Mouse (Mus musculus): ENCODE results near the gene Ano4. TPM values are rescaled to one million over a fixed set of nuclear protein-coding genes. Genes with fewer than 3 reads are reported as not detected.

Gene Ano4
- total and polyA plus RNA-seq, 2 experiments from 2014 or later, result 3.2 to 3.8 TPM

- no peak for DNase-seq (ENCODE audit: low spot score)
- H3K27ac ChIP-seq (ENCODE audit: low read depth), result no peak overlapping the region
- no peaks in the 10 kb centered on the region for H3K27me3 ChIP-seq (ENCODE audit: control insufficient read depth, insufficient read depth, low read length)
- 59% methylated on average over 4 of the region's 4 CpGs for WGBS
- no peaks in the 10 kb centered on the region for H3K4me1 ChIP-seq (ENCODE audit: control insufficient read depth, insufficient read depth)
- ATAC-seq (ENCODE audit: insufficient read depth, low read depth), result no peak
- H3K9me3 ChIP-seq (replicated peaks; ENCODE audit: control insufficient read depth, low read length), result no peaks in the 10 kb centered on the region
- TF ChIP-seq CTCF (IDR thresholded peaks at IDR 0.05; ENCODE audit: low read depth) (no peak), EP300 (IDR thresholded peaks at IDR 0.05; ENCODE audit: low read depth) (no peak)
- H3K4me2 ChIP-seq (ENCODE audit: low read depth, low read length), result no peak overlapping the region
- no peaks in the 10 kb centered on the region for H3K36me3 ChIP-seq (replicated peaks; ENCODE audit: control insufficient read depth, insufficient read depth, low read length)
- H3K4me3 ChIP-seq (ENCODE audit: low read depth, low read length), result no peak overlapping the region
- H3K9ac ChIP-seq (replicated peaks; ENCODE audit: low read depth, low read length), result no peak overlapping the region
Measured at GRCm38 (mm10) chr10:88979451-88979850, 365.1 kb downstream of the Ano4 start.

- WGBS, result 78% methylated on average over 6 of the region's 6 CpGs
- TF ChIP-seq EP300 (IDR thresholded peaks at IDR 0.05; ENCODE audit: low read depth), result no peak
- TF ChIP-seq CTCF (IDR thresholded peaks at IDR 0.05; ENCODE audit: low read depth), result no peak
- no peaks in the 10 kb centered on the region for H3K27me3 ChIP-seq (ENCODE audit: control insufficient read depth, insufficient read depth, low read length)
- no peaks in the 10 kb centered on the region for H3K36me3 ChIP-seq (replicated peaks; ENCODE audit: control insufficient read depth, insufficient read depth, low read length)
- H3K4me1 ChIP-seq (ENCODE audit: control insufficient read depth, insufficient read depth), result no peaks in the 10 kb centered on the region
- no peak overlapping the region for H3K27ac ChIP-seq (ENCODE audit: low read depth)
- no peaks in the 10 kb centered on the region for H3K9me3 ChIP-seq (replicated peaks; ENCODE audit: control insufficient read depth, low read length)
- no peak overlapping the region for H3K9ac ChIP-seq (replicated peaks; ENCODE audit: low read depth, low read length)
- no peak for DNase-seq (ENCODE audit: low spot score)
- ATAC-seq (ENCODE audit: insufficient read depth, low read depth), result no peak
- H3K4me2 ChIP-seq (ENCODE audit: low read depth, low read length), result no peak overlapping the region
- H3K4me3 ChIP-seq (ENCODE audit: low read depth, low read length), result no peak overlapping the region
Measured at GRCm38 (mm10) chr10:88978932-88979331, 365.6 kb downstream of the Ano4 start.

GRCm38 (mm10) chr10:88970951-88971725 is 373.4 kb downstream of the Ano4 start:
- no peaks in the 10 kb centered on the region for H3K4me1 ChIP-seq (ENCODE audit: control insufficient read depth, insufficient read depth)
- ATAC-seq (ENCODE audit: insufficient read depth, low read depth) (peak; percentile 75), DNase-seq (ENCODE audit: low spot score) (peak; percentile 27)
- 60% methylated on average over 7 of the region's 7 CpGs for WGBS
- H3K4me3 ChIP-seq (ENCODE audit: low read depth, low read length), result no peak overlapping the region
- no peaks in the 10 kb centered on the region for H3K9me3 ChIP-seq (replicated peaks; ENCODE audit: control insufficient read depth, low read length)
- H3K4me2 ChIP-seq (ENCODE audit: low read depth, low read length), result no peak overlapping the region
- H3K27me3 ChIP-seq (ENCODE audit: control insufficient read depth, insufficient read depth, low read length), result no peaks in the 10 kb centered on the region
- TF ChIP-seq EP300 (IDR thresholded peaks at IDR 0.05; ENCODE audit: low read depth) (no peak), CTCF (IDR thresholded peaks at IDR 0.05; ENCODE audit: low read depth) (no peak)
- no peaks in the 10 kb centered on the region for H3K36me3 ChIP-seq (replicated peaks; ENCODE audit: control insufficient read depth, insufficient read depth, low read length)
- no peak overlapping the region for H3K27ac ChIP-seq (ENCODE audit: low read depth)
- H3K9ac ChIP-seq (replicated peaks; ENCODE audit: low read depth, low read length), result no peak overlapping the region

GRCm38 (mm10) chr10:88968586-88968985 is 376.0 kb downstream of the Ano4 start:
- Histone ChIP-seq H3K9ac (replicated peaks; ENCODE audit: low read depth, low read length) (no peak overlapping the region), H3K27ac (ENCODE audit: low read depth) (no peak overlapping the region), H3K27me3 (ENCODE audit: control insufficient read depth, insufficient read depth, low read length) (no peaks in the 10 kb centered on the region), H3K36me3 (replicated peaks; ENCODE audit: control insufficient read depth, insufficient read depth, low read length) (no peaks in the 10 kb centered on the region), H3K9me3 (replicated peaks; ENCODE audit: control insufficient read depth, low read length) (no peaks in the 10 kb centered on the region), H3K4me2 (ENCODE audit: low read depth, low read length) (no peak overlapping the region), H3K4me3 (ENCODE audit: low read depth, low read length) (no peak overlapping the region), H3K4me1 (ENCODE audit: control insufficient read depth, insufficient read depth) (no peaks in the 10 kb centered on the region)
- DNase-seq (ENCODE audit: low spot score) (no peak), ATAC-seq (ENCODE audit: insufficient read depth, low read depth) (no peak)
- 71% methylated on average over 5 of the region's 5 CpGs for WGBS
- TF ChIP-seq EP300 (IDR thresholded peaks at IDR 0.05; ENCODE audit: low read depth), result no peak
- TF ChIP-seq CTCF (IDR thresholded peaks at IDR 0.05; ENCODE audit: low read depth), result no peak

- WGBS, result 70% methylated on average over 5 of the region's 5 CpGs
- Histone ChIP-seq H3K36me3 (replicated peaks; ENCODE audit: control insufficient read depth, insufficient read depth, low read length) (no peaks in the 10 kb centered on the region), H3K4me2 (ENCODE audit: low read depth, low read length) (no peak overlapping the region), H3K27me3 (ENCODE audit: control insufficient read depth, insufficient read depth, low read length) (no peaks in the 10 kb centered on the region), H3K4me3 (ENCODE audit: low read depth, low read length) (no peak overlapping the region), H3K9me3 (replicated peaks; ENCODE audit: control insufficient read depth, low read length) (no peaks in the 10 kb centered on the region), H3K9ac (replicated peaks; ENCODE audit: low read depth, low read length) (no peak overlapping the region), H3K4me1 (ENCODE audit: control insufficient read depth, insufficient read depth) (no peaks in the 10 kb centered on the region), H3K27ac (ENCODE audit: low read depth) (no peak overlapping the region)
- DNase-seq (ENCODE audit: low spot score) (no peak), ATAC-seq (ENCODE audit: insufficient read depth, low read depth) (no peak)
- no peak for TF ChIP-seq EP300 (IDR thresholded peaks at IDR 0.05; ENCODE audit: low read depth)
- no peak for TF ChIP-seq CTCF (IDR thresholded peaks at IDR 0.05; ENCODE audit: low read depth)
Measured at GRCm38 (mm10) chr10:88960791-88961190, 383.8 kb downstream of the Ano4 start.

- Histone ChIP-seq H3K4me2 (ENCODE audit: low read depth, low read length) (no peak overlapping the region), H3K36me3 (replicated peaks; ENCODE audit: control insufficient read depth, insufficient read depth, low read length) (no peaks in the 10 kb centered on the region), H3K27me3 (ENCODE audit: control insufficient read depth, insufficient read depth, low read length) (no peaks in the 10 kb centered on the region), H3K4me3 (ENCODE audit: low read depth, low read length) (no peak overlapping the region), H3K9me3 (replicated peaks; ENCODE audit: control insufficient read depth, low read length) (no peaks in the 10 kb centered on the region), H3K4me1 (ENCODE audit: control insufficient read depth, insufficient read depth) (no peaks in the 10 kb centered on the region), H3K9ac (replicated peaks; ENCODE audit: low read depth, low read length) (no peak overlapping the region), H3K27ac (ENCODE audit: low read depth) (no peak overlapping the region)
- ATAC-seq (ENCODE audit: insufficient read depth, low read depth) (no peak), DNase-seq (ENCODE audit: low spot score) (no peak)
- no peak for TF ChIP-seq EP300 (IDR thresholded peaks at IDR 0.05; ENCODE audit: low read depth)
- no peak for TF ChIP-seq CTCF (IDR thresholded peaks at IDR 0.05; ENCODE audit: low read depth)
- 75% methylated on average over 4 of the region's 4 CpGs for WGBS
Measured at GRCm38 (mm10) chr10:88950297-88950653, 394.3 kb downstream of the Ano4 start.
